Mouse (Mus musculus) cerebellum, postnatal 25 days (tissue): ENCODE results near the gene Pcx.

ENCODE experiments used
- DNase-seq, 2 experiments: peaks; one replicate each; pipeline ENCODE4 v3.0.0; 2021; ENCODE audit warnings: mixed read lengths in 2 of 2

The Pcx gene

DNA sequence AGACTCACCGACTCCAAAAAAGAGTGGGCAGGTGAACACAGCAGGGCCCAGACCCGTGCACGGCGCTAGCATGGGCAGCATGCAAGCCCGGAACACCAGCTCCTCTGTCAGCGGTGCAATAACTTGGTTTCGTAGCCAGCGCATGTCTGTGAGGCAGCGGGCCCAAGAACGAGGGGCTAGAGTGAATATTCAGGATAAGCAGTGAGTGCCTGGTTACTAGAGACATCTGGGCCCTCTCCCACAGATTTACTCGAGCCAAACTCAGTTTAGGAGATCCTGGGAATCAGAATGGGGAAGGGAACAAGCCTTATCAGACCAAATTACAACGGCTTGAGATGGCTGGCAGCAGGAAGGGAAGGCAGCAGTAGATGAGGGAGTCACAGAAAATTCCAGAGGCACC lies 113.7 kb downstream of the Pcx start:
- peak in 1 of 2 experiments; percentile 6 for DNase-seq

DNA sequence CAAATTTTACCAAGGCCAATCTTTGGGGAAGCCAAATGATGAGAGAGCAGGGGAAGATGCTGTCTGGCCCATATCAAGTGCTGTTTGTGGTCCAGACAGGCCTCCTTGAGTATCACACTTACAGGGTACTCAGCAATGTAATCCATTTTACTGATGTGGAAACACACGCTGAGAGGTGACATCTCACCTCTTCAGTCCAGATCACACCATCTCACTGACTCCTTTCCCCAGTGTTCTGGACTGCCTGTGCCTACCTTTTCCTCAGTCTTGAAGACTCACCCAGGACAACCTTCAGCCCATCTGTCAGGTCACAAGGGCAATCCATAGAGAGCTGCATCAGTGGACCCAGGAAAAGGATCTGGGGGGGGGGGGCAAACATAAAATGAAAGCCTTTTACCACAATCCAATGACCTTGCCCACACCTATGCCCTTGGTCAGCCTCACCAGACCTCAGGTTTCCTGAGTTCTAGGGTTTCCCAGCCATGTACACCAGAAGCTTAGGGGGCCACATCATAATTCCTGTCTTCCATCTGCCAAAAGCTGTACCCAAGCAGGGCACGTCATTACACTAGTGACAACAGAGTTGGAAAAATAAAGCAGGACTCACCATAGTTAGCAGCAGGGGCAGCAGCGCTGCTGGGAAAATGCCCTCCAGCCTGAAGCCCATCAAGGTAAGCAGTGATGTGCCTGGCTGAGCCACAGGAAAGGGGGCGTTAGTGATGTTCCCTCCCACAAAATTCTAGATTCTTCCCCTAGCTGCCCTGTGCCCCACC lies 114.3 kb downstream of the Pcx start:
- peak in 1 of 2 experiments; percentile 7 for DNase-seq

DNA sequence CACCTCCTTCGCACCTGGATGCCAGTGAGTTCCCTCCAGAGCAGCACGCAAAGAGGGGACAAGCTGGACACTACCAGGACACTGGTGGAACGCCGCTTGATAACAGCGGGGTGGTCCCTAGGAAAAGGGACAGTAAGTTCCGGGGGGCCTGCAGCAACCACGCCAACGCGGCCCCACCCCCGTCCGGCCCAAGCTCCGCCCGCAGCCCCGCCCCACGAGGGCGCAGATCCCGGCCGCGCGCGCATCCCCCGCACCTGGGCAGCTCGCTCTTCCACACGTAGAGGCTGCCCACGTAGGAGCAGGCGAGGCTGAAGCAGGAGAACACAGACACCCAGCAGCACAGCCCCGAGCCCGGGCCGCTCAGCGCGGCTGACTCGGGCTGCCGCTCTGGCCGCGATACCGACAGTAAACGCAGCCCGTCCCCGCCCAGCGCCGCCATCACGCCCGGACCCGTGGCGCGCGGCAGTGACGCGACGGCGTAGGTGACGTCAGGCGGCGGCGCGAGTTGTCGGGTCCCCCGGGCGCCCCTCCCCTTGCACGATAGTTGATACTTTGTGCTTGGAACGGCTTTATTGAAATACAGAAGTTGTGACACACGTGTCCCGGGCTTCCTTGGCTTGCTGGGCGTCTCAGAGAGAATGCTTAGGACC lies 115.0 kb downstream of the Pcx start, which contains the start of gene Rce1:
Gene Rce1, minus strand, starts transcription at position 463 of the 650 bp plus-strand sequence.
- DNase-seq: peak; percentile 94 to 96

DNA sequence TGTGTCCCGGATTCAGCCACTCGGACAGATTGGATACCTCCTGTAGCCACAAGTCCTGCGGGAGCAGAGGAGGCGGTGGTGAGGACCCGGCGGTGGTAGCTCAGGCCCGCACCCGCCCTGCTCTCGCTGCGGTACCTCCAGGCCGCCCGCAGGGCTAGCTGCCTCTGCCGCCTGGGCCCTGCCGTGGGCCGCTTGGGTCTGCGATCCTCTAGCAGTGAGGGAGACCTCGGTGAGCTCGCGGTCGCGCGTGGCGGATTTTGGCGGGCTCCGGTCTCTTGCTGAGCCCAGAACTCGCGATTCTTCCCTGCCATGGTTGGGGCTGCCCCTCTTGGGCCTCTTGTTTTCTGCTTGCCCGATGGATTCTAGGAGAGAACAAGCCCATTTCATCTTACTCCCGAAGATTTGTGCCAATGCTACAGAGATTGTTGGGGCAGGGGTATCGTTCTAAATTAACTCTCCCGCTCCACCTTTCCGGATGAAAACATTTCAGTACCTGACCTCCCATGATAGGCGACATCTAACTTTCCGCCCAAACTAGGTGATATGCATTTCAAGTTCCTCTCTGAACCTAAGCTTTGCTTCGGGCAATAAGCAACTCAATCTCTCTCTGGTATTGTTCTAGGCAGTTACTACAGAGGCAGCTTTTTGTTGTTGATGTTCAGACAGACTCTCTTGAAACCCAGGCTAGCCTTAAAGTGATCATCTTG lies 115.7 kb downstream of the Pcx start:
- peak in 1 of 2 experiments; percentile 67 for DNase-seq

DNA sequence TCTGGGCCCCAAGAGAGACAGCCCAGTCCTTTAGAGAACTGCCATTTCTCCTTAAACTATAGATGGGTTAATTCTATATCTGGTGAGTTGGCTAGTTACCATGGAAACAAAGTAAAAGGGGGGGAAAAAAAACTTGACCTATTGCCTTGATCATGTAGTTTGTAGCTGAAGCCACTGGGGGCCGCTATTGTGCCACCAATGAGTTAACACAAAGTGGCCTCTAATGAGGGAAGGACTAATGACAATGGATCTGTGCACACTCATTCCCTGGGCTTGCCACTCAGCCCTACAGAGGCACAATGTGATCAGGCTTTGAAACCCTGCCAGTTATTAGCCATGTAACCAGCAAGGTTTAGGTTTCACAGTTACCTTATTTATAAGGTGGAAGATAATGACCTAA lies 118.5 kb downstream of the Pcx start:
- DNase-seq: peak; percentile 83 to 90

DNA sequence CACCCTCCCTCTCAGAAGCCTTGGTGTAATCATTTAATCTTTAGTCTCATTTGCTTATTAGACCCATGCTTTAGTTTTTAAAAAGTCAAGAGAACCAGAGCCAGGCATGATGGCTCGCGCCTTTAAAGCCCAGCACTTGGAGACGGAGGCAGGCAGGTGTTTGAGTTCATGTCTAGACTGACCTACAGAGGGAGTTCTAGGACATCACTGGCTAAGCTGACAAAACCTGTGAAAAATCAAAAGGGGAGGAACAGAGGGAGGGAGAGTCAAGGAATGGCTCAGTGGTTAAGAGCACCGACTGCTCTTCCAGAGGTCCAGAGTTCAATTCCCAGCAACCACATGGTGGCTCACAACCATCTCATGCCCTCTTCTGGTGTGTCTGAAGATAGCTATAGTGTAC lies 125.7 kb downstream of the Pcx start:
- DNase-seq: no peak

DNA sequence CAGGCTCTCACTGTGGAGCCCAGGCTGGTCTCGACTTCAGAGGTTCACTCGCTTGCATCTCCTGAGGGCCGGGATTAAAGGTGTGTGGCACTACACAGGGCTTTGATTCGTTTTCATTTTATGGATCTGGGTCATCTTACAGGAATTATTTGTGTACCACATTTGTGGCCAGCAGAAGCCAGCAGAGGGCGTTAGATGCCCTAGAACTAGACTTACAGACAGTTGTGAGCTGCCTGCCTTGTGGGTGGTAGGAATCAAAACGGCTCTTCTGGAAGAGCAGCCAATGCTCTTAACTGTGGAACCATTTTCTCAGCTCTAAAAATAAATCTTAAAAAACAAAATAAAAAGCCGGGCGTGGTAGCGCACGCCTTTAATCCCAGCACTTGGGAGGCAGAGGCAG lies 134.0 kb downstream of the Pcx start:
- DNase-seq: peak; percentile 77 to 85

DNA sequence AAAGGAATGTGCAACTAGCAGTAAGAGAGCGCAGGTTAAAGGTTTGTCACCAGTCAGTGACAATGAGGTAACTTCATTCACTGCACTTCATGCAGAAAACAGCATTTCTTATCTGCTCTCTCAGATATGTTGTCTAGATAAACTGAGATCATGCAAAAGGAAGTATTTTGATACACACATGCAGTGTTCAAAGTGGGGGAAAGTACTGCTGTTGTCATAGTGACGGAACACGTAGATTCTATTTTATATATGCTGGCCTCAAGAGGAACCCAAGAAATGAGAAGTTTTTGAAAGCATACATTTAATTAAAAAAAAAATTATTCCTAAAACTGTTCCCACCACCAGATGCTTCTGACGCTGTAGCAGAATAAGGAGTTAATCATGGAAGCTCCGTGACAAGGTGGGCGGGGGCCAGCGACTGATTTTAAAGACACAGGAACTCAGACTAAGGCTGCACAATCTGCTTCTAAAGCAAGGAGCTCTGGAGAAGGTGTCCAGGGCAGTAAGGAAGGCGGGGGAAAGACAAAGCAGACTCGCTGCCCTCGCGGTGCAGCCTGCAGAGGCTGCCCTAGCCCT lies 136.7 kb downstream of the Pcx start:
- DNase-seq: no peak

DNA sequence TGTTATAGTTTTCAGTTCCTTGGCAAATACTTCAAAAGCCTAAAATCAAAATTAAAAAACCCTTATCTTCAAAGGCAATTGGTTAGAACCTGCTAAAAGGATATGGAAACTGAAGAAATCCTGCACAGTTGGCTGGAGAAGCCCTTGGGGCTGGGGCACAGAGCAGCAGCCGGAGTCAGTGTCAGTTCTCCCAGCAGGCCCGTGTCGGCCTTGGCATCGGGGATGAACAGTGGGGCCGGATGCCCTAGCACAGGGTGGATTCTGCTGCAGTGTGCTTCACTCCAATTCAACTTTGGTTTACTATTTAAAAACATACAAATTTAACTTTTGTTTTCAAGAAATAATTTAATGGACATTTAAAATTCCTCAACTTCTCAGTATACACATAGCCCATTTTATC lies 147.9 kb downstream of the Pcx start:
- DNase-seq: peak; percentile 61 to 76

DNA sequence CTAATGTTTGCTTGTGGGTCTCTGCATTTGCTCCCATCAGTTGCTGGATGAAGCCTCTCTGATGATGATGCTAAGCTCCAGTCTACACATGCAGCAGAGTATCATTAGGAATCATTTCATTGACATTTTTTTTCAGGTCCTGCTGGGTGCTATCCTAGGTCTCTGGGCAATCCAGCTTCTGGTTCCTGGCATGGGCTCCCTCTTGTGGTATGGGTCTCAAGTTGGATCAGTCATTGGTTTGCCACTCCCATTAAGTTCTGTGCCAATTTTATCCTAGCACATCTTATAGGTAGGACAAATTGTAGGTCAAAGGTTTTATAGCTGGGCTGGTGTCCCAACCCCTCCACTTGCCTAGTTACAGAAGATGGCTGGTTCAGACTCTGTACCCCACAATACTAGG lies 156.5 kb downstream of the Pcx start:
- no peak for DNase-seq

DNA sequence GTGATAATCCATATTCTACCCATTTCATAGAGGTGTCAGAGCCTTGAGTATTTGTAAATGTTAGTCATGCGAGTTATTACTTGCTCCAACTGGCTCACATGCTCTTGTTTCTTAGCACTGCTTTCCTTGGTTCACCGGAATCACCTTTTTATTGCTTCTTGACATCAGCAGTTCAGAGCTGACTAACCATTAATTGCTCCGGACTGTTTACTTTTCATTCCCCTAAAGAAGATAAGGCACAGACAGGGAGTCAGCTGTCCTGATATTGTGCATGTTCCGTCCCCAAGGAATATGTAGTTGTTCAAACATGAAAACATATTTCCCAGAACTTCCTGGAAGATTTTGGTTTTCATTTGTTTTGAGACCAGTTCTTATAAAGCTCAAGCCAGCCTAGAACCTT lies 160.5 kb downstream of the Pcx start:
- no peak for DNase-seq
